Comparison of ENCODE assay signal across 11 mouse cellular contexts in the genomic region with DNA sequence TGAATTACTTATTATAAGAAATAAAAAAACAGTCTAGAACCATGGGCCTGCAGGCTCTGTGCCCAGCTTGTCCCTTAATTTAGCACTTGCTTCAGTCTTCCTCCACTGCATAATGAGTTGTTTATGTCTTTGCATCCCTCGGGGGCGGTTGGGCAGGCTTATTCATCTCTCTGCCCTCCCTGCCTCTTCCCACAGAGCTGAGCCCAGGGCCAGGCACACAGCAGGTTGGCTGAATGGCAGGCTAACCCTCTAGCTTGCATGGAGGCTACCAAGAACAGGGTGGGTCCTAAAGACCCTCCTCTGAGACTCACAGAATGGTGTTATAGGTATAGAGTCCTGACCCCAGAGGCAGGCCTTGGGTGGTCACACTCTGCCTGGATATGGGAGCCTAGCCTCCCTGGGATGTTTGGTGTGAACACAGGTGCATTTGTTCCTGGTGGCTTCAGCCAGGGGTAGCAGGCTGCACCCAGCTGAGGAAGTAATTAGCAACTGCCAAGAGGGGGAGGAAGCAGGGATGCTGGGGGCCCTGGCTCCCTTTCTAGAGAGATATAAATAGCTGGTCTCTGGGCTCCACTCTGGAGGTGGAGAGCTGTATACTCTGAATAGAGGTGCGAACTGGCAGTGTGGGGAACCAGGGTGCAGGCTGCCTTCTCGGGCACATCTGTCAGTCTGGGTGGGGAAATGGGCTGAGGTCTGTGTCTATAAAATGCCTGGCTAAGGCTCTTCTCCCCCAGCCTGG. TPM values are rescaled to one million over a fixed set of nuclear protein-coding genes. Genes with fewer than 3 reads are reported as not detected.
DNase-seq lines count a peak whose midpoint lies in the region; TF ChIP-seq lines count a peak whose summit lies in the region.
"Had no signal": no experiment of that assay in that cellular context is flagged by ENCODE, and none has a peak within 500 bp of the region (broad histone marks: within the 10 kb centered on the region; RNA-seq: fewer than 3 reads in every experiment).

No protein-coding gene starts in this region.

- H3K27me3 ChIP-seq in limb, embryonic 10.5 days (ENCODE audit: low read depth, poor library complexity, severe bottlenecking) = no peaks in the 10 kb centered on the region
- H3K27me3 ChIP-seq in thymus, adult 2 months (ENCODE audit: control insufficient read depth, insufficient read depth, low read length) = no peaks in the 10 kb centered on the region
- H3K27me3 ChIP-seq: Patski had no signal

- H3K9me3 ChIP-seq in limb, embryonic 10.5 days (replicated peaks) = no peaks in the 10 kb centered on the region

- peaks cover 9% of the 10 kb centered on the region; the same call in 1 of the 2 replicates for H3K4me1 ChIP-seq in limb, embryonic 10.5 days
- H3K4me1 ChIP-seq in thymus, adult 2 months (replicated peaks; ENCODE audit: control insufficient read depth, insufficient read depth, low read length) = no peaks in the 10 kb centered on the region

- no peaks in the 10 kb centered on the region for H3K36me3 ChIP-seq in limb, embryonic 10.5 days
- H3K36me3 ChIP-seq in thymus, adult 2 months (ENCODE audit: control insufficient read depth, insufficient read depth, low read length) = no peaks in the 10 kb centered on the region

- TF ChIP-seq POLR2A in thymus, adult 2 months (IDR thresholded peaks at IDR 0.05; ENCODE audit: control insufficient read depth, extremely low read depth, insufficient read depth, low read length, poor library complexity) = no peak

- 15% methylated on average over 4 of the region's 4 CpGs for WGBS in limb, embryonic 10.5 days
- 26% methylated on average over 4 of the region's 4 CpGs for WGBS in thymus, adult 2 months

- no peak for TF ChIP-seq CTCF in thymus, adult 2 months (IDR thresholded peaks at IDR 0.05; ENCODE audit: borderline replicate concordance, control insufficient read depth, extremely low read depth, insufficient read depth, low read length, poor library complexity)

- H3K27ac ChIP-seq in limb, embryonic 10.5 days = no peak overlapping the region
- no peak overlapping the region for H3K27ac ChIP-seq in thymus, adult 2 months (ENCODE audit: control insufficient read depth, insufficient read depth, low read length)
- H3K27ac ChIP-seq: kidney, postnatal 0 days had no signal

- no peak overlapping the region for H3K4me3 ChIP-seq in limb, embryonic 10.5 days
- H3K4me3 ChIP-seq in thymus, adult 2 months (ENCODE audit: control insufficient read depth, insufficient read depth, low read length) = no peak overlapping the region

- peak; percentile 77 for DNase-seq in right cerebral cortex, adult 18-20 months
- DNase-seq in right cerebral cortex, postnatal 4 days = no peak
- DNase-seq in heart, adult 9 months (ENCODE audit: low spot score in 2 of 2) = peak; percentile 46 to 61
- DNase-seq in left cerebral cortex, adult 18-20 months (ENCODE audit: low spot score in 2 of 2) = peak; percentile 44 to 64
- no peak for DNase-seq in embryo, embryonic 11 days
- no peak for DNase-seq in limb, embryonic 10.5 days (ENCODE audit: low spot score)
- DNase-seq in thymus, adult 2 months = no peak
- DNase-seq: lung, embryonic 14.5 days had no signal

RNA-seq across cellular contexts. Expression of a gene that starts 9.6 kb away (rescaled TPM):
- total RNA-seq in left cerebral cortex, adult 18-20 months (2021) = 100 to 1,000 TPM; 112 to 119 TPM
- not detected in 2 replicates for polyA plus RNA-seq in limb, embryonic 10.5 days (2016; fragmentation: Nextera tagmentation; extraction: Ambion mirVana)
- polyA plus RNA-seq in thymus, adult 2 months (2012; rRNA removed) = 0.84 and 1.2 TPM in 2 replicates
- polyA plus RNA-seq: kidney, postnatal 0 days; lung, embryonic 14.5 days; spleen, adult 2 months had no signal

RNA-seq across cellular contexts. Expression of a gene that starts 35.7 kb away (rescaled TPM):
- total RNA-seq in left cerebral cortex, adult 18-20 months (2021) = 1 to 10 TPM in 1 of 2 experiments, under 1 TPM in 1; 0.49 to 2.1 TPM
- polyA plus RNA-seq in limb, embryonic 10.5 days (2016; fragmentation: Nextera tagmentation; extraction: Ambion mirVana) = 0.21 and 2.4 TPM in 2 replicates
- 2.0 and 2.4 TPM in 2 replicates for polyA plus RNA-seq in thymus, adult 2 months (2012; rRNA removed)

Comparison
In these comparisons a context has a peak if more than half of its experiments do, and no peak if none do; other contexts are left out.
1. DNase-seq: peak in right cerebral cortex, adult 18-20 months (single experiment), heart, adult 9 months (2 of 2) and left cerebral cortex, adult 18-20 months (2 of 2); none in right cerebral cortex, postnatal 4 days (single experiment), embryo, embryonic 11 days (single experiment), limb, embryonic 10.5 days (single experiment) and thymus, adult 2 months (single experiment).